Mouse (Mus musculus) myocyte (in vitro differentiated cells): ENCODE data around the gene Klhl40. TPM values are rescaled to one million over a fixed set of nuclear protein-coding genes. Genes with fewer than 3 reads are reported as not detected.

Experiments used
- H3K27me3 ChIP-seq: one replicate; pipeline ENCODE4 v1.6.1; 2011; ENCODE audit not compliant: control insufficient read depth, insufficient read depth, insufficient read length
- H3K36me3 ChIP-seq: one replicate; pipeline ENCODE4 v1.6.1; 2011; ENCODE audit not compliant: control insufficient read depth, insufficient read depth
- H3K4me2 ChIP-seq: one replicate; pipeline ENCODE4 v1.6.1; 2011; ENCODE audit warnings: low read depth, control low read depth
- H3K4me3 ChIP-seq: one replicate; pipeline ENCODE4 v1.5.1; 2011; ENCODE audit warnings: mild to moderate bottlenecking, control low read depth, moderate library complexity
- H3K79me2 ChIP-seq: one replicate; pipeline ENCODE4 v1.6.1; 2011; ENCODE audit not compliant: control insufficient read depth, insufficient read depth
- H3ac ChIP-seq: one replicate; pipeline ENCODE4 v1.6.1; 2011; ENCODE audit not compliant: control insufficient read depth, insufficient read length
- CEBPB ChIP-seq: IDR thresholded peaks from 2 replicates; pipeline ENCODE4 v1.6.1; 2011; ENCODE audit warnings: mild to moderate bottlenecking, moderate library complexity; ENCODE audit not compliant: poor library complexity, insufficient read depth, severe bottlenecking
- E2F4 ChIP-seq: IDR thresholded peaks from one replicate; pipeline ENCODE4 v1.6.1; 2011; ENCODE audit warnings: mild to moderate bottlenecking, control low read depth, moderate library complexity; ENCODE audit not compliant: insufficient read depth
- MAX ChIP-seq: IDR thresholded peaks from one replicate; pipeline ENCODE4 v1.6.1; 2011; ENCODE audit warnings: low read depth, mild to moderate bottlenecking, control low read depth
- MYOG ChIP-seq, 3 experiments: IDR thresholded peaks; one replicate each; pipeline ENCODE4 v1.6.1; 2011; ENCODE audit warnings: control low read depth in 2 of 3, low read depth in 2 of 3, mild to moderate bottlenecking in 2 of 3; ENCODE audit not compliant: insufficient read length in 2 of 3, control insufficient read depth in 1 of 3, insufficient read depth in 1 of 3
- POLR2A ChIP-seq: IDR thresholded peaks from one replicate; pipeline ENCODE4 v1.6.1; 2011; ENCODE audit warnings: low read depth, mild to moderate bottlenecking, control low read depth, moderate library complexity; ENCODE audit not compliant: insufficient read length
- POLR2AphosphoS2 ChIP-seq: IDR thresholded peaks from one replicate; pipeline ENCODE4 v1.6.1; 2011; ENCODE audit warnings: low read depth, control low read depth; ENCODE audit not compliant: insufficient read length
- REST ChIP-seq: IDR thresholded peaks from one replicate; pipeline ENCODE4 v1.6.1; 2011; ENCODE audit warnings: mild to moderate bottlenecking, control low read depth, moderate library complexity; ENCODE audit not compliant: insufficient read depth, insufficient read length
- TCF12 ChIP-seq: IDR thresholded peaks from one replicate; pipeline ENCODE4 v1.6.1; 2011; ENCODE audit warnings: mild to moderate bottlenecking, control low read depth; ENCODE audit not compliant: poor library complexity, insufficient read depth, severe bottlenecking
- TCF3 ChIP-seq: IDR thresholded peaks from one replicate; pipeline ENCODE4 v1.6.1; 2011; ENCODE audit warnings: low read depth, control low read depth; ENCODE audit not compliant: insufficient read length
- USF1 ChIP-seq: IDR thresholded peaks from one replicate; pipeline ENCODE4 v1.6.1; 2011; ENCODE audit warnings: low read depth, mild to moderate bottlenecking, control low read depth, moderate library complexity
- polyA plus RNA-seq: library from polyadenylated mRNA; unstranded; fragments of >200 nt; fragmentation: generic; extraction: Trizol; gene quantifications from one replicate; pipeline ENCODE4 v1.2.1, GENCODE M21; 2012; ENCODE audit warnings: missing spikeins

Klhl40 gene
- polyA plus RNA-seq, 1 experiment, result 70.4 TPM

DNA sequence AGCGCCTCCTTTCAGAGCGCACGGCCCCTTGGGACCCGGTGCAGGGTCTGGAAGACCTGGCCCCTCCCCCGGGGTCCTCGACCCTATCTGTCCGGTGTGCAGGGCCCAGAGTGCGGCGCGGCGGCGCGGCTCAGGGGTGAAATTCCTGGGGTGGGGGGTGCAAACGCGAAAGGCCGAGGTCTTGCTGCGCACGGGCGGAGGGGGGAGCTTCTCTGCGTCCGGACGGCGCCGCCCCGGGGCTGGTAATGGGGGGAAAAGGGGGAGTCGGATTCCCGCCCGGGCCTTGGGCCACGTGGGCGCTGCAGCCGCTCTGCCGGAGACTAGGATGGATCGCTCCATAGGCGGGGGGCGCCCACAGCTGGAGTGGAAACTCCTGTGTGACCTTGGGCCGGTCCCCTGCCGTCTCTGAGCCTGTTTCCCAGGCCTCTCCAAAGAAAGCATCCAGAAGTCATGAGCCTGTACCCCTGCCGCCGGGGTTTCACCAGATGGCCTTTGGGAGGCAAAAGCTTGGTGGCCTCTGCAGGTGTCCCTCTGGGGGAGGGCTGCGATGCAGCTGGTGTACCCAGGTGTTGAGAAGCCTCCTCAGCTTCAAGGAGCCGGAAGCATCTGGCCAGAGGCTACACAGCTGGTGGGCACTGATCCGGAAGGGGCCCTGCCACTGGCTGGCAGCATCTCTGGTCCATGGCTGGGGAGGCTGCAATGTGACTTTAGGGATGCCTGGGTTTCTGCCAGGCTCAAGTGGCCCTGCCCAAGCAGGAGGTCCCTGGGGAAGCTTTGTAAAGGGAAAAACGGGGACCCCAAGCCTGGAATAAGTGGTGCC is 16.9 kb upstream of the Klhl40 start:
- no peaks in the 10 kb centered on the region for H3K27me3 ChIP-seq
- no peaks in the 10 kb centered on the region for H3K79me2 ChIP-seq
- peaks cover 3% of the 10 kb centered on the region for H3K36me3 ChIP-seq
- H3ac ChIP-seq, result peak overlapping the region; percentile 78
- TF ChIP-seq TCF3 (no peak), CEBPB (no peak), USF1 (no peak), MYOG (IDR thresholded peaks at IDR 0.05; ENCODE audit: control insufficient read depth in 1 of 3, insufficient read depth in 1 of 3, insufficient read length in 2 of 3, low read depth in 2 of 3) (peak in 1 of 3 experiments; percentile 1), POLR2A (no peak)
- H3K4me3 ChIP-seq, result peak overlapping the region; percentile 38
- H3K4me2 ChIP-seq, result peak overlapping the region; percentile 72

DNA sequence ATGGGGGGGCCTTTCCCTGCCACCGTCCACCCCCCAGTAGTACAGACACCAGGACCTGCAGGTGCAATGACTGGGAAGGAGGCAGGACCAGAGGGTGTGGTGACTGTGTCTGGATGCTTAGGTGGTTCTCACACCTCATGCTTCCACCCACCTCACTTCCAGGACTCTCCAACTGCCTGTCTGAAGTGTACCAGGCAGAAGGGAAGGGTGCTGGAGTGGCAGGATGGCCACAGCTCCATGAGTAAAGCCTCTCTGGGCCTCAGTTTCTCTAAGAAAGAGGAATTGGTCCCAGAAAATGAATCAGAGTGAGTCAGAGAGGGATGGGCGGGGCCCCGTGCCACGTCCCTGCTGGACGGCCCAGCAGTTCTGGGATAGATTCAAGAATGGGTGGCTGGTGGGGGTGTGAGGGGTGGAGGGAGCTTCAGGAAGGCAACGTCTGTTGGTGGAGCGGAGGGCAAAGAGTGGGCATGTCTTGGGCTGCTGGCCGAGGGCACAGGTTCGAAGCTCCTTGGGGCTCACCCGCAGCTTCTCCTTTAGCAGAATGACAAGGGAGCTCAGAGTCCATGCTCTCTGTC is 16.2 kb upstream of the Klhl40 start:
- H3K4me3 ChIP-seq, result peak overlapping the region; percentile 38
- H3ac ChIP-seq, result no peak overlapping the region
- no peaks in the 10 kb centered on the region for H3K27me3 ChIP-seq
- H3K79me2 ChIP-seq, result no peaks in the 10 kb centered on the region
- H3K4me2 ChIP-seq, result peak overlapping the region; percentile 72
- H3K36me3 ChIP-seq, result peaks cover 3% of the 10 kb centered on the region
- no peak for TF ChIP-seq MYOG (IDR thresholded peaks at IDR 0.05; ENCODE audit: control insufficient read depth in 1 of 3, insufficient read depth in 1 of 3, insufficient read length in 2 of 3, low read depth in 2 of 3)
- TF ChIP-seq POLR2AphosphoS2, result no peak
- no peak for TF ChIP-seq MAX
- no peak for TF ChIP-seq TCF3
- no peak for TF ChIP-seq E2F4
- no peak for TF ChIP-seq REST
- peak; percentile 16 for TF ChIP-seq POLR2A
- TF ChIP-seq CEBPB, result no peak

- H3K27me3 ChIP-seq, result no peaks in the 10 kb centered on the region
- H3ac ChIP-seq, result no peak overlapping the region
- no peak overlapping the region for H3K4me2 ChIP-seq
- peaks cover 3% of the 10 kb centered on the region for H3K36me3 ChIP-seq
- H3K79me2 ChIP-seq, result no peaks in the 10 kb centered on the region
- no peak overlapping the region for H3K4me3 ChIP-seq
- TF ChIP-seq CEBPB (no peak), MAX (no peak), TCF12 (no peak), POLR2A (no peak)
These were observed 15.6 kb upstream of the Klhl40 start for GRCm38 (mm10) chr9:121761787-121762186.

DNA sequence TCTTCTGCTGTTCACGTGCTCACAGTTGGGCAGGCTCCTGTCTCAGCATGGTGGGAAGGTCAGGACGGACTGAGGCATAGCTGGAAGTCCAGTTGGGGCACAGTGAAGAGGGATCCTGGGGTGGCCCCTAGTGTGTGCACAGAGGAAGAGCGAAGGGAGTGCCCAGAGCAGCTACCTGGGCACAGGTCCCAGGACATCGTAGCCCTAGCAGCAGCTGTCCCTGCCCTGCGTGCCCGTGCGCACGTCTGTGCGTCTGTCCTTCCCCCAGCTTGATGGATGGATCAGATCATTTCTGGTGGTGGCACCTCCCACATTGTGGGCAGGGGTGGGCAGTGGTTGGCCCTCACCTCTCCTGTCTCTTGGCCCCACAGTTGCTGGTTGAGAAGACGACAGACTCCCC is 15.2 kb upstream of the Klhl40 start:
- Histone ChIP-seq H3K4me2 (no peak overlapping the region), H3K79me2 (no peaks in the 10 kb centered on the region), H3K27me3 (no peaks in the 10 kb centered on the region), H3K36me3 (peaks cover 3% of the 10 kb centered on the region), H3K4me3 (no peak overlapping the region), H3ac (no peak overlapping the region)
- TF ChIP-seq MYOG (IDR thresholded peaks at IDR 0.05; ENCODE audit: control insufficient read depth in 1 of 3, insufficient read depth in 1 of 3, insufficient read length in 2 of 3, low read depth in 2 of 3), result no peak
- TF ChIP-seq POLR2AphosphoS2, result peak; percentile 16

GRCm38 (mm10) chr9:121762761-121763160 is 14.6 kb upstream of the Klhl40 start:
- no peak overlapping the region for H3K4me2 ChIP-seq
- H3ac ChIP-seq, result no peak overlapping the region
- peak; percentile 18 for TF ChIP-seq POLR2A
- no peak for TF ChIP-seq POLR2AphosphoS2
- no peak for TF ChIP-seq E2F4
- no peak for TF ChIP-seq CEBPB
- TF ChIP-seq MAX, result no peak
- TF ChIP-seq REST, result no peak
- no peak overlapping the region for H3K4me3 ChIP-seq
- no peaks in the 10 kb centered on the region for H3K79me2 ChIP-seq
- H3K36me3 ChIP-seq, result peaks cover 3% of the 10 kb centered on the region
- no peaks in the 10 kb centered on the region for H3K27me3 ChIP-seq

GRCm38 (mm10) chr9:121763716-121764115 is 13.7 kb upstream of the Klhl40 start:
- Histone ChIP-seq H3K4me2 (no peak overlapping the region), H3K4me3 (no peak overlapping the region), H3K27me3 (no peaks in the 10 kb centered on the region), H3ac (no peak overlapping the region), H3K79me2 (no peaks in the 10 kb centered on the region), H3K36me3 (peaks cover 3% of the 10 kb centered on the region)
- TF ChIP-seq POLR2AphosphoS2, result peak; percentile 3
- no peak for TF ChIP-seq MAX
- no peak for TF ChIP-seq POLR2A
- TF ChIP-seq TCF12, result no peak
